In the genomic region with DNA sequence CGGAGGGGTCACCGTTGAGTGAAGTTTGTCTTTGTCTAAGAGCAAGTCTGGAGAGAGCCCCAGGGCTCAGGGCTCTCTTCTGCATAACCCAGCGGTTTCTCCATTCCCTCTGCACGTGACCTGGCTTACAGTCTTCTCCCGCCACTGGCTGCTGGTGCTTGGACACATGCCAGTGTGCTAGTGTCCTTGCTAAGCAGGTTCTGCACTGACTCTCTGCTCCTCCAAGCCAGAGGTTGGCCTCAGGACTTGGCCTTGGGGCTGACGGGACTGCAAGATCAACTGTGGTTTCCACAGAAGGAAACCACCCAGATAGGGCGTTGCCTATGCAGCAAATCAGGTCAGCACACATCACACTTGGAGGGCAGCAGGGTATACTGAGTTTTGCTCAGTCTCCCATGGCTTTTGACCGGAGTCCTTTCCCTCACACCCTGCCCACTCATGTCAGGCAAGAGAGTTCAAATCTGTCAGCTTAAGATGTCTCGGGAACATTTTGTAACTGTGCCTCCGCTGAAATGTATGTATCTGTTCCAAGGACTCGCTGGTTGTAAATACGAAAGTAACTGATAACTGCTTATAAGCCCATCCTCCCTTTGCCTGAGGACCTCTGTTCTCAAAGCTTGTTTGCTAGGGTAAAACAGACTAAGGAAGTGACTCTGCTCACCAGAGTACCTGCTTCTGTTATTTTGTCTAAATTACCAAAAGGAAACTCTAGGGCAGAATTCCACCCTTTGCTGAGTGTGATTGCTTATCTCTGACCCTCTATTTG, we compare ENCODE assay signal across 9 mouse cellular contexts. TPM values are rescaled to one million over a fixed set of nuclear protein-coding genes. Genes with fewer than 3 reads are reported as not detected.
A peak's percentile ranks its signal among the peaks of the same experiment; 100 is the strongest.
DNase-seq lines count a peak whose midpoint lies in the region; ATAC-seq and TF ChIP-seq lines count a peak whose summit lies in the region.
"Had no signal": no experiment of that assay in that cellular context is flagged by ENCODE, and none has a peak within 500 bp of the region (broad histone marks: within the 10 kb centered on the region; RNA-seq: fewer than 3 reads in every experiment).

No protein-coding gene starts in this region.

- H3K27me3 ChIP-seq in intestine, embryonic 16.5 days (replicated peaks; ENCODE audit: control insufficient read depth, insufficient read depth, low read length), result no peaks in the 10 kb centered on the region
- no peaks in the 10 kb centered on the region for H3K27me3 ChIP-seq in intestine, postnatal 0 days (replicated peaks; ENCODE audit: control insufficient read depth, insufficient read depth, low read length)
- no peaks in the 10 kb centered on the region for H3K27me3 ChIP-seq in embryonic facial prominence, embryonic 12.5 days
- no peaks in the 10 kb centered on the region for H3K27me3 ChIP-seq in stomach, postnatal 0 days (ENCODE audit: control insufficient read depth, insufficient read depth, low read length)

- H3K27ac ChIP-seq in intestine, embryonic 16.5 days (ENCODE audit: low read length), result no peak overlapping the region
- H3K27ac ChIP-seq in intestine, postnatal 0 days (ENCODE audit: low read depth, low read length), result no peak overlapping the region
- H3K27ac ChIP-seq in embryonic facial prominence, embryonic 12.5 days, result no peak overlapping the region
- H3K27ac ChIP-seq in stomach, postnatal 0 days (replicated peaks), result no peak overlapping the region

- H3K4me2 ChIP-seq in intestine, embryonic 16.5 days (ENCODE audit: low read depth, low read length), result no peak overlapping the region
- H3K4me2 ChIP-seq in intestine, postnatal 0 days (replicated peaks; ENCODE audit: low read depth), result no peak overlapping the region
- no peak overlapping the region for H3K4me2 ChIP-seq in embryonic facial prominence, embryonic 12.5 days (replicated peaks)
- no peak overlapping the region for H3K4me2 ChIP-seq in stomach, postnatal 0 days (replicated peaks; ENCODE audit: low read depth)

- ATAC-seq in intestine, embryonic 16.5 days, result peak; percentile 40; the same call in 1 of the 2 replicates
- no peak for ATAC-seq in intestine, postnatal 0 days
- ATAC-seq in embryonic facial prominence, embryonic 12.5 days (ENCODE audit: insufficient number of reproducible peaks, insufficient read depth, low FRiP score, low TSS enrichment), result 0 out of 2 replicates have a peak, but pooled peaks have one; percentile 47
- ATAC-seq in stomach, postnatal 0 days (ENCODE audit: low FRiP score, low TSS enrichment), result peak; percentile 56
- ATAC-seq: Patski had no signal

- H3K9ac ChIP-seq in intestine, embryonic 16.5 days (ENCODE audit: low read depth, low read length), result no peak overlapping the region
- no peak overlapping the region for H3K9ac ChIP-seq in intestine, postnatal 0 days (ENCODE audit: low read depth, low read length)
- no peak overlapping the region for H3K9ac ChIP-seq in embryonic facial prominence, embryonic 12.5 days
- H3K9ac ChIP-seq in stomach, postnatal 0 days (ENCODE audit: low read length), result no peak overlapping the region

- DNase-seq in Muller cell, postnatal 12 days (ENCODE audit: inconsistent ontology term), result peak; percentile 16
- DNase-seq in kidney, adult 8-10 months, result peak; percentile 50 to 52
- DNase-seq in lung, postnatal 36 days, result peak; percentile 73
- peak; percentile 27 for DNase-seq in stomach, postnatal 0 days (ENCODE audit: low spot score)
- DNase-seq in right cerebral cortex, adult 18-20 months, result no peak

- no peak for TF ChIP-seq CTCF in intestine, postnatal 0 days (IDR thresholded peaks at IDR 0.05; ENCODE audit: low read depth)
- TF ChIP-seq CTCF in stomach, postnatal 0 days (IDR thresholded peaks at IDR 0.05; ENCODE audit: low read depth), result no peak

- H3K4me3 ChIP-seq in intestine, embryonic 16.5 days (ENCODE audit: low read length), result no peak overlapping the region
- H3K4me3 ChIP-seq in intestine, postnatal 0 days (ENCODE audit: low read depth, low read length), result no peak overlapping the region
- H3K4me3 ChIP-seq in embryonic facial prominence, embryonic 12.5 days, result no peak overlapping the region
- H3K4me3 ChIP-seq in stomach, postnatal 0 days (ENCODE audit: low read depth, low read length), result no peak overlapping the region

- H3K9me3 ChIP-seq in intestine, embryonic 16.5 days (ENCODE audit: control insufficient read depth, low read length), result no peaks in the 10 kb centered on the region
- no peaks in the 10 kb centered on the region for H3K9me3 ChIP-seq in intestine, postnatal 0 days (ENCODE audit: control insufficient read depth)
- H3K9me3 ChIP-seq in embryonic facial prominence, embryonic 12.5 days, result no peaks in the 10 kb centered on the region
- H3K9me3 ChIP-seq in stomach, postnatal 0 days (ENCODE audit: control insufficient read depth, low read length), result no peaks in the 10 kb centered on the region

- H3K36me3 ChIP-seq in intestine, embryonic 16.5 days (ENCODE audit: control insufficient read depth, insufficient read depth, low read length), result no peaks in the 10 kb centered on the region
- H3K36me3 ChIP-seq in intestine, postnatal 0 days (ENCODE audit: control insufficient read depth, insufficient read depth), result no peaks in the 10 kb centered on the region
- H3K36me3 ChIP-seq in embryonic facial prominence, embryonic 12.5 days, result no peaks in the 10 kb centered on the region
- H3K36me3 ChIP-seq in stomach, postnatal 0 days (ENCODE audit: control insufficient read depth, insufficient read depth, low read length), result no peaks in the 10 kb centered on the region

- WGBS in intestine, embryonic 16.5 days, result 53% methylated on average over 12 of the region's 12 CpGs
- 54% methylated on average over 12 of the region's 12 CpGs for WGBS in intestine, postnatal 0 days
- WGBS in embryonic facial prominence, embryonic 12.5 days, result 46% methylated on average over 12 of the region's 12 CpGs
- 39% methylated on average over 12 of the region's 12 CpGs for WGBS in stomach, postnatal 0 days

- TF ChIP-seq EP300 in stomach, postnatal 0 days (optimal IDR thresholded peaks at IDR 0.05), result no peak

- H3K4me1 ChIP-seq in intestine, embryonic 16.5 days (ENCODE audit: control insufficient read depth, insufficient read depth, low read length), result no peaks in the 10 kb centered on the region
- no peaks in the 10 kb centered on the region for H3K4me1 ChIP-seq in intestine, postnatal 0 days (replicated peaks; ENCODE audit: control insufficient read depth, insufficient read depth, low read length)
- H3K4me1 ChIP-seq in embryonic facial prominence, embryonic 12.5 days, result no peaks in the 10 kb centered on the region
- H3K4me1 ChIP-seq in stomach, postnatal 0 days (replicated peaks; ENCODE audit: control insufficient read depth, insufficient read depth), result no peaks in the 10 kb centered on the region

RNA-seq across cellular contexts. Expression of a gene that starts 12.3 kb away (rescaled TPM):
- 1.4 and 1.6 TPM in 2 replicates for polyA plus RNA-seq in intestine, embryonic 16.5 days (2015; fragmentation: Nextera tagmentation; extraction: Ambion mirVana)
- 0.48 and 0.60 TPM in 2 replicates for polyA plus RNA-seq in intestine, postnatal 0 days (2015; fragmentation: Nextera tagmentation; extraction: Ambion mirVana)
- 0.91 and 1.0 TPM in 2 replicates for polyA plus RNA-seq in embryonic facial prominence, embryonic 12.5 days (2016; fragmentation: Nextera tagmentation; extraction: Ambion mirVana)
- polyA plus RNA-seq in stomach, postnatal 0 days (2015; fragmentation: Nextera tagmentation; extraction: Ambion mirVana), result 0.62 and 1.0 TPM in 2 replicates
- polyA plus RNA-seq: Patski had no signal
